Mouse (Mus musculus): Measurements from ENCODE around the gene Lonp2.

The Lonp2 gene

DNA sequence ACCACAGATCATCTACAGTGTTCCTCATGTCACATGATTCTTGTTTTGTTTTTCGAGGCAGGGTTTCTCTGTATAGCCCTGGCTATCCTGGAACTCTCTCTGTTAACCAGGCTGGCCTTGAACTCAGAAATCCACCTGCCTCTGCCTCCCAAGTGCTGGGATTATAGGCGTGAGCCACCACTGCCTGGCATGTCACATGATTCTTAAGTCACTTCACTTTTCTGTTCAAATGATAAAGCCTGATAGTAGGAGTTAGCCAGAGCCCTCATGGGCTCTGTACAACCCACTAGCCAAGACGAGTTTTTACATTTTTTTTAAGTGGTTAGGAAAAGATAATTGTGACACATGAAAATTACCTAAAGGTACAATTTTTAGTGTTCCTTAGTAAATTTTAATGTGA, 134.8 kb downstream of the Lonp2 start:
- no peak for DNase-seq

DNA sequence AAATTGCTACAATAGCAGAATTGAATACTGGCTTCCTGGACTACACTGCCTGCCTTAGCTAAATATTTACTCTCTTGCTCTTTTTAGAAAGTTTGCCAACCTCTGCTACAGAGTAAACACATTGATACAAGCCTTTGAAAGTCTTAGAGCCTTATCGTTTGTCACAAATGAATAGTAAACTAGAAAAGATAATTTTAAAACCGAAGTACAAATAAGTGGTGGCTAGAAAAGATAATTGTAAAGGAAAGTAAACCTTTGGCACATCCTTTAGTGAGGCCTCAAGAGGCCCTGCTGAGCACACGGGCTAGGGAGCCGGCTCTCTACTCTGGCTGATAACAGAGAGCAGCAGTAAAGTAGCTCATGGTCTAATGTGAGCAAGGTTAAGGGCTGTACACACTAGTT, 135.2 kb downstream of the Lonp2 start:
- no peak for DNase-seq

DNA sequence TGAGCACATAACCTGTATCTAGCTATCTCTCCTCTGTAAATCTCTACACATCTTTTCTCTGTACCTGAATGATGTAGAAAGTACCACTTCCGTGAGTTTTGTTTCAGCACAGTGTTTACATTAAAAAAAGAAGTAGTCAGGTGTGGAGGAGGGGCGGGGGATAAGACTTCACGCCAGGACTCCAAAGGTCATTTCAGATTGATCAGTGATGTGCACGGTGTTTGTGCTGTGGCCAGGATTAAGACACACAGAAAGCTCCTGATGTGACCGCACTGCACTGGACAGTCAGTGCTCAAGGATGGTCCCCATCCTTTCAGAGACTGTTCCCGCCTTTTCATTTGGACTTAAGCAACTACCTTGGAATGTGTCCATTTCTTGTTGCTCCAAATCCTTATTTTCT, 136.9 kb downstream of the Lonp2 start:
- no peak for DNase-seq

DNA sequence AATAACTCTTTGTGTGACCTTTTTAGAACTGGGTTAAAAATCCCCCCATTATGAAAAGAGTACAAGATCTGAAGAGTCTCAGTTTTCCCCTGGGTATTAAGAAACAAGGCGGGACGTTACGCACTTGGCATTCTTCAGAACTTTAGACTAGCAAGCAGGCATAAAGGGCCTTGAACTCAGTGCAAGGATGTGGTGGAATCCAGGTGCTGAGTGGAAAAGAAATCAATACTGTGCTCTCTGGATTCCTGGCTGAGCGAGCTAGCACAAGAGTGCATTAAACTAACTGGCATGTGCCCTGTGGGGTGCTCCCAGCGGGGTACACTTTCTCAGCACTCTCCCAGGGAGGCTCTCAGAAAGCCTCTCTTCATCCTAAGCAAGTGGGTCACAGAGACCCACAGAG, 139.0 kb downstream of the Lonp2 start:
- DNase-seq = no peak

DNA sequence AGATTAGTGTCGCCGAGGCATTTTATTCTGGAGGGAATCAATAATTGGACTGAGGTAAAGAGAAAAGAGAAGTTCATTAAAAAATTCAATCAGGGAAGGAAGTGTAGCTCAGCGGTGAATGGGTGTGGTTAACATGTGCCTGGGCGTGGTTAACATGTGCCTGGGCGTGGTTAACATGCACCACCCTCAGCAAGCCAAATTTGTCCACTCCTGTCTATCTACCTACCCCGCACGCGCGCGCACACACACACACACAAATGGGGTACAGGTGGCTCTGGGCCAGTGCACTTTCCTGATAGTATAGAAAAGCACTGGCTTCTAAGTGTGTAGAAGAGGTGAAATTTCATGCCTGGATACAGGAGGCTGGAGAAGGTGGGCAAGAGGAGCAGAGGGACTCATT, 141.3 kb downstream of the Lonp2 start:
- DNase-seq = no peak

DNA sequence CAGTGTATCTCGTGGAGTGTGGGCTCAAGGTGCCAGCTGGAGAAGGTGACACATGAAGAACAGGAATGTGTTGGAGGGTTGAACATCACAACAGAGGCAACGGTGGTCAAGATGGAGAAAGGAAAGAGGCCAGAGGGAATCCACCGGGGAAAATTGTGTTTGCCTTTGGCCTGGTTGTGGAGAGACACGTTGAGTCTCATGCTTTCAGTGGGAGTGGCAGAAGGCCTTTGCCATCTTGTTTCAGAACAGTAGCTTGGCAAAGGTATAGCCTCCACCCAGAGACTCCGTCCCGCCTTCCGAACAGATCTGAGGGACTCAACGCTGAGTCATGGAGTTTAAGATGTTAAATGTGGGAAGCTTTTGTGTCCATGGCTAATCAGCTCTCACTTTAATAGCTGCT, 141.8 kb downstream of the Lonp2 start:
- DNase-seq = no peak

DNA sequence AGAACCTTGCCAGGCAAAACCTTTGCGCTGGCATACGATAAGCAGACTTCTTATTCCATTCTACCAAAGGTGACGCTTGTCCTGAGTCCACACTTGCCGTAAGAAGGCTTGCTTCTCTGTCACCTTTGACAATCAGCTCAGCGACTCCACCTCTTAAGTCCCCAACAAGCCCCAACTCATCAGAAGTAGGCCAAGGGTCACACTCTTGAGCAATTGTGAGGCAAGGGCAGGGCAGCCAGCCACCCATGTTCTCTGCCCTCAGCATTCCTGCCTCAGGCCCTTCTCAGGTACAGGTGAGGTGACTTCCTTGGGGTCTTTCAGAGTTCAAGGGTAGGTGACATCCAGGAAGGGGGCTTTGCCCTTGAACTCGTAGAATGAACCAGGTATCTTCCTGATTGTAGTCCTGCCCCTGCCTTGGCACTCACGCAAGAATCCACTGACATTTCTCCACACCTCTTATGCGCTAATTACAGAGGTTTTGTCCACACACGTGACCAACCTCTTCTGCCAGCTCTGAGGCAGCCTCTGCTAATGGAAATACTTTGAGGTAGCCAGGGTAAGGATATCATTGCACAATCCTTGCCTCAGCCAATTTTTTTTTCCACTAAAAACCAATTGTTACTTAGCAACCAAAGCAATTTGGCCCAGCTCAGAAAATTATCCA, 142.8 kb downstream of the Lonp2 start:
- DNase-seq = no peak

DNA sequence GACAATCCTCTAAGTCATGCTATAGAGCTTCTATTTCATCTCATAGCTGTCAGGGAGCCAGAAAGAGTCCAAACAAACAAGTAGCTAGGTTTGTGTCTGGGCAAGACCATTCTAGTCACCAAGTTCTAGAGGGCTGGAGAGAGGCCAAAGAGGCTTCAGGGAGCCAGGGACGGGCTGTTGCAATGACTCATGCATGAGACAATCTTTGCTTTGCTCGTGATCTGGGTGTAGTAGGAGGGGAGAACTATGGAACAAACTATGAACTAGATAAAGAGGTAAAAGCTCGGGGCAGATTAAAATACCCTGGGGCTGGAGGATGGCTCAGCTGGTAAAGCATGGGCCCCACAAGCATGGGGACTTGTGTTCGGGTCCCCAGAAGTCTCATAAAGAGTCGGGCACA, 144.7 kb downstream of the Lonp2 start:
- DNase-seq = no peak

DNA sequence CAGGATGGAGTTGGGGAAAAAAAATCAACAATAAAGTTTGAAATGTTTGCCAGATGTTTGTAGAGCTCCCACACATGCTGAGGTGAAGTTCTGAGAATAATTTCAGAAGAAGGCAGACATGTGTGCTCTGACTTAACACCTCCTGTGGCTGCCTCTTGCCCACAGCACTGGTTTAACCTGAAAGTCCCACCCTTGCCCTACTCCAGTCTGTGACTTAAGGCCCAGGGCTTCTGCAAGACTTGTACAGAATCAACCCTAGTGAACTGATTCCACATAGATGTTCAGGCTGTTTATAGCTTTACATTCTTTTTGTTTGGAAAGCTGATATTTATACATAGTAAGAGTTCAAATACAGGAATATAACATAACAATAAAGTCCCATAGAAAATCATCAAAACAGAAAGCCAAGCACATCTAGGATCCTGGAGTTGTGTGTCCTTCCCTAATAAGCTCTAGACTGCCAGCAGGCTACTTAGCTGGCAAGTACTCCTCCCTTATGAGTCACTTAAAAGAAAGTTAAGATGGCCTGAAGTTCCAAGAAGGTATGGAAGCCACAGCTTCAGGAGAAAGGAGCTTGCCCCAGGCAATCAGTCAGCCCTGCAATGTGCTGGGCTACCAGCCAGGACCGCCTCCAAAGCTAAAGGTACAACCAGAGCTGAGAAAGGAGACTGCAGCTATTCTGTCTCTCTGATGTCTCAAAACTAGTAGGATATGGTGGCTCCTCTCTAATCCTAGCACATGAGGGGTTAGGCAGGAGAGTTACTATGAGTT, 146.3 kb downstream of the Lonp2 start:
- no peak for DNase-seq

Data from thymus, postnatal 14 days (tissue).